Mouse (Mus musculus): ENCODE data around the gene Tspan1. TPM values are rescaled to one million over a fixed set of nuclear protein-coding genes. Genes with fewer than 3 reads are reported as not detected.
A peak's percentile ranks its signal among the peaks of the same experiment; 100 is the strongest.

Tspan1 gene
- polyA plus RNA-seq, 1 experiment from 2014 or later: 0.11 TPM

DNA sequence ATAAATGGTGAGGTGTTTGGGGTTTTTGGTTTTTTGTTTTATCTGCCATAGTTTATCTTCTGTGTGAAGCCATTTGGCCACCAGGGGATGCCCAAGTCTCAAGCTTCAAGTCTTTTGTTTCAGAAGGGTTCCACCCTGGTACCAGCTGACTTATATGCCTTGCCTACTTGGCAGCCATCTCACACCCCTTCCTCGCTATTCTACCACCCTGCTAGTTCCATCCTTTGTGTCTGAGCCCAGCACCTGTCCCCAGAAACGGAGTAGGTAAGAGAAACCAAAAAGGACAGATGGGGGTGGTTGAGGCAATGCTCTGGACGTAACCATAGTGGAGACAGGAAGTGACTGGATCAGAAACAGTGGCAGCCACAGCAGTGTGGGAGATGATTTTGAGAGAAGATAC is 7.5 kb downstream of the Tspan1 start:
- H3K4me2 ChIP-seq (ENCODE audit: low read depth): no peak overlapping the region
- no peak overlapping the region for H3K9ac ChIP-seq (ENCODE audit: low read length)
- H3K4me1 ChIP-seq (ENCODE audit: control insufficient read depth, insufficient read depth, low read length): no peaks in the 10 kb centered on the region
- H3K27ac ChIP-seq (ENCODE audit: low read depth, low read length): no peak overlapping the region
- H3K27me3 ChIP-seq (ENCODE audit: control insufficient read depth, insufficient read depth, low read length): no peaks in the 10 kb centered on the region
- DNase-seq (ENCODE audit: low spot score): peak; percentile 44
- no peak for ATAC-seq (ENCODE audit: insufficient read depth, low FRiP score, low TSS enrichment)
- 82% methylated on average over 3 of the region's 3 CpGs for WGBS
- no peaks in the 10 kb centered on the region for H3K9me3 ChIP-seq (ENCODE audit: control insufficient read depth, low read length)
- H3K4me3 ChIP-seq (ENCODE audit: low read depth, low read length): no peak overlapping the region
- H3K36me3 ChIP-seq (ENCODE audit: control insufficient read depth, insufficient read depth, low read length): peaks cover 18% of the 10 kb centered on the region

DNA sequence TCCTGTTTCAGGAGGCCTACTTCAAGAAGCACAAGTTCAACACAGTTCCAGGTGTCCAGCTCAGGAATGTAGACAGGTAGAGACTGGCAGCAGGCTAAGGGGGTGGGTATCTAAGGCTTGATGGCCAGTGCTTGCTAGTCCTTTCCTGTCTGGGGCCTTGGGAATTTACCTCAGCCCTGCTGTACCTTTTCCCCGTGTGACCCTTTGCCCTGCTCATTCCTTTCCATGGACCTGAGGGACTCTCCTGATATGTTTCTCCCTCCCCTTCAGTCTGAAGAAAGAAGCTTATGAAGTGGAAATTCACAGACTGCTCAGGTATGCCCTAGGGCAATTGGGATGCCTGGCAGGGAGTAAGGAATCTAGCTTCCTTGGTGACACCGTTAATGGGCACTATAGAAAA is 9.5 kb downstream of the Tspan1 start:
- H3K9ac ChIP-seq (ENCODE audit: low read length): no peak overlapping the region
- H3K9me3 ChIP-seq (ENCODE audit: control insufficient read depth, low read length): no peaks in the 10 kb centered on the region
- WGBS: 92% methylated on average over 2 of the region's 2 CpGs
- H3K4me2 ChIP-seq (ENCODE audit: low read depth): no peak overlapping the region
- peaks cover 22% of the 10 kb centered on the region for H3K36me3 ChIP-seq (ENCODE audit: control insufficient read depth, insufficient read depth, low read length)
- H3K4me3 ChIP-seq (ENCODE audit: low read depth, low read length): no peak overlapping the region
- no peaks in the 10 kb centered on the region for H3K27me3 ChIP-seq (ENCODE audit: control insufficient read depth, insufficient read depth, low read length)
- H3K27ac ChIP-seq (ENCODE audit: low read depth, low read length): no peak overlapping the region
- DNase-seq (ENCODE audit: low spot score): no peak
- ATAC-seq (ENCODE audit: insufficient read depth, low FRiP score, low TSS enrichment): no peak
- no peaks in the 10 kb centered on the region for H3K4me1 ChIP-seq (ENCODE audit: control insufficient read depth, insufficient read depth, low read length)

DNA sequence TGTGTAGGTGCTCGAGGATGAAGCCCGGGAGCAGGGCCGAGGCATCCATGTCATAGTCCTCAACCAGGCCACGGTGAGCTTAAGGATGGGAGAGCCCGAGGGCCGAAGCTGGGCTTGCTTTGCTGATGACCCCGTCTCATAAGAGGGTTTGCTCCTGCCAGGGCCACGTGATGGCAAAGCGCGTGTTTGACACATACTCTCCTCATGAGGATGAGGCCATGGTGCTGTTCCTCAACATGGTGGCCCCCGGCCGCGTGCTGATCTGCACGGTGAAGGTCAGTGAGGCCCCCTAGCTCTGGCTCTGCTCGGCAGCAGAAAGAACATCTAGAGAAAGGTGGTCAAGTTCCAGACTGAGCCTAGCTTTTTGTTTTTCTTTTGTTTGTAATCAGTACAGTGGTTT is 14.7 kb downstream of the Tspan1 start:
- ATAC-seq (ENCODE audit: insufficient read depth, low FRiP score, low TSS enrichment): no peak
- WGBS: 93% methylated on average over 15 of the region's 15 CpGs

DNA sequence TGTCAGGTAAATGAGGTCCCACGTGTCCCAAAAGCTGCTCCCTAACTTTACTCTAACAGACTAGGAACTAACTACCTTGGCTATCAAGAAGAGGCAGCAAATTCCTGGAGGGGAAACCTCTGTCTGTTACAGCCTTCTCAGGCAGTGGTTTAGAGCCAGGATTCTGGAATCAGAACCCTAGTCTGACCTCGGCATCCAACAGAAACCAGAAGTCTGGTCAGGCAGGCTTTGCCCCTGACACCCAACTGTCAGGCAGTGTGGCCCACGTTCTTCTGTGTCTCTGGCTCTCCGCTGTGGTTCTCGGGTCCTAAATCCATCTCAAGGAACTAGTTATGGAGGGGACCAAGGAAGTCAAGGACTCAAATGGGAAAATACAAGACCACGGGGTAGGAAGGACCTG is 16.2 kb downstream of the Tspan1 start, which contains the start of gene Lurap1:
Gene Lurap1 (minus strand): TSS at position 101 of the 400 bp plus-strand sequence.
- ATAC-seq (ENCODE audit: insufficient read depth, low FRiP score, low TSS enrichment): no peak
- 76% methylated on average over 6 of the region's 6 CpGs for WGBS

More for the DNA sequence above, 14.7 kb downstream of the Tspan1 start:
- Histone ChIP-seq H3K27me3 (ENCODE audit: control insufficient read depth, insufficient read depth, low read length) (no peaks in the 10 kb centered on the region), H3K9ac (ENCODE audit: low read length) (no peak overlapping the region), H3K4me1 (ENCODE audit: control insufficient read depth, insufficient read depth, low read length) (peaks cover 7% of the 10 kb centered on the region), H3K4me3 (ENCODE audit: low read depth, low read length) (no peak overlapping the region), H3K4me2 (ENCODE audit: low read depth) (no peak overlapping the region), H3K36me3 (ENCODE audit: control insufficient read depth, insufficient read depth, low read length) (peaks cover 15% of the 10 kb centered on the region), H3K9me3 (ENCODE audit: control insufficient read depth, low read length) (no peaks in the 10 kb centered on the region), H3K27ac (ENCODE audit: low read depth, low read length) (no peak overlapping the region)
- DNase-seq (ENCODE audit: low spot score): no peak

DNA sequence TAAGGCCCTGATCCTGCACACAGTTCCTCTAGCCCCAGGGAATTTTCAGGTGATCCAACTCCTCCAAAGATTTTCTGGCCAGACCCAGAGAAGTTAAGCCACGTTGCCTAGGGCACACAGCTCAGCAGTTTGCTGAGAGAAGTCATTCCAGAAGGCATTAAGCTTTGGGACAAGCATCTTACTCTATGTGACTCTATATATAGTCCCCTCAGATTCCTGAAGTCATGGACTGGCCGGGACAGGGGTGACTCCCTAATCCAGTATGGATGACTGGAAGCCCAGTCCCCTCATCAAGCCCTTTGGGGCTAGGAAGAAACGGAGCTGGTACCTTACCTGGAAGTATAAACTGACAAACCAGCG is 16.6 kb downstream of the Tspan1 start:
- Histone ChIP-seq H3K9ac (ENCODE audit: low read length) (peak overlapping the region; percentile 85), H3K4me3 (ENCODE audit: low read depth, low read length) (peak overlapping the region; percentile 56), H3K4me1 (ENCODE audit: control insufficient read depth, insufficient read depth, low read length) (peaks cover 7% of the 10 kb centered on the region), H3K36me3 (ENCODE audit: control insufficient read depth, insufficient read depth, low read length) (peaks cover 10% of the 10 kb centered on the region), H3K27ac (ENCODE audit: low read depth, low read length) (no peak overlapping the region), H3K9me3 (ENCODE audit: control insufficient read depth, low read length) (no peaks in the 10 kb centered on the region), H3K27me3 (ENCODE audit: control insufficient read depth, insufficient read depth, low read length) (no peaks in the 10 kb centered on the region), H3K4me2 (ENCODE audit: low read depth) (peak overlapping the region; percentile 76)
- DNase-seq (ENCODE audit: low spot score): no peak
- WGBS: 24% methylated on average over 4 of the region's 4 CpGs
- peak; percentile 17; the same call in 1 of the 2 replicates for ATAC-seq (ENCODE audit: insufficient read depth, low FRiP score, low TSS enrichment)

More for the DNA sequence above, 16.2 kb downstream of the Tspan1 start, which contains the start of gene Lurap1:
- Histone ChIP-seq H3K4me1 (ENCODE audit: control insufficient read depth, insufficient read depth, low read length) (peaks cover 7% of the 10 kb centered on the region), H3K9ac (ENCODE audit: low read length) (peak within 1 kb of the TSS; percentile 85), H3K27ac (ENCODE audit: low read depth, low read length) (peak within 1 kb of the TSS; percentile 80), H3K27me3 (ENCODE audit: control insufficient read depth, insufficient read depth, low read length) (no peaks in the 10 kb centered on the region), H3K9me3 (ENCODE audit: control insufficient read depth, low read length) (no peaks in the 10 kb centered on the region), H3K4me3 (ENCODE audit: low read depth, low read length) (peak within 1 kb of the TSS; percentile 56), H3K4me2 (ENCODE audit: low read depth) (peak within 1 kb of the TSS; percentile 76), H3K36me3 (ENCODE audit: control insufficient read depth, insufficient read depth, low read length) (peaks cover 12% of the 10 kb centered on the region)
- no peak for DNase-seq (ENCODE audit: low spot score)

DNA sequence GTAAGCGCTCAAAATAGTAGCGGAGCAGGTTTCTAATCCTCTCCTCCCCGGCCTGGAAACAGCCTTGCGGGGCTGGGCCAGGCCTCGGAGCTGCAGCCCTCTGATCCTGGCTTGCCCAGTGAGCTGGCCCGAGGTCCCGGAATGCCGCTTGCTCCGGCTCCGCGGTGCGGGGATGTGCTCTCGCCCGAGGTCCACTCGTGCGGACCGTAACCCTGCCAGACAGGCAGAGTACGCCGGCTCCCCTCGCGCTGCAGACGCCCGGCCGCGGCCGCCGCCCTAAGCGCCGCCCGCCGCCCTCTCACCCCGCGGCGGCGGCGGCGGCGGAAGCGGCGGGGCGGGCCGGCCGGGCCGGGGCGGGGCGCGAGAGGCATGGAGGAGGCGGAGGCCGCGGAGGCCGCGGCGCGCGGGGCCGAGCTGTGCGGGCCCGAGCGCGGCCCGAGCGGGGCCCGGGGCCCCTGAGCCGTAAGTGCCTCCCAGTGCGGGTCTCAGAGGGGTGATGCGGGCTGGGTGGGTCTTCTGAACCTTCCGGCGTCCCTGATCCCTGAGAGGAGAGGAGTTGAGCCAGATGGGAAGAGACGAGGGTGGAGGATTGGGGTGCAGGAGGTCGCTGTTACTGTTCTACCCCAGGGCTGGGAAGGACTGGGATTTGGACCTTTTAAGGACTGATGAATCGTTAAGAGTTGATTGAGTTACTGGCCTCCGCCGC is 17.1 kb downstream of the Tspan1 start:
- peak overlapping the region; percentile 76 for H3K4me2 ChIP-seq (ENCODE audit: low read depth)
- peaks cover 8% of the 10 kb centered on the region for H3K36me3 ChIP-seq (ENCODE audit: control insufficient read depth, insufficient read depth, low read length)
- WGBS: under 1% methylated on average over 43 of the region's 73 CpGs
- ATAC-seq (ENCODE audit: insufficient read depth, low FRiP score, low TSS enrichment): peak; percentile 89
- no peaks in the 10 kb centered on the region for H3K27me3 ChIP-seq (ENCODE audit: control insufficient read depth, insufficient read depth, low read length)
- H3K4me3 ChIP-seq (ENCODE audit: low read depth, low read length): peak overlapping the region; percentile 56
- H3K27ac ChIP-seq (ENCODE audit: low read depth, low read length): peak overlapping the region; percentile 80
- H3K9ac ChIP-seq (ENCODE audit: low read length): peak overlapping the region; percentile 85
- DNase-seq (ENCODE audit: low spot score): peak; percentile 81
- H3K9me3 ChIP-seq (ENCODE audit: control insufficient read depth, low read length): no peaks in the 10 kb centered on the region
- H3K4me1 ChIP-seq (ENCODE audit: control insufficient read depth, insufficient read depth, low read length): peaks cover 7% of the 10 kb centered on the region

DNA sequence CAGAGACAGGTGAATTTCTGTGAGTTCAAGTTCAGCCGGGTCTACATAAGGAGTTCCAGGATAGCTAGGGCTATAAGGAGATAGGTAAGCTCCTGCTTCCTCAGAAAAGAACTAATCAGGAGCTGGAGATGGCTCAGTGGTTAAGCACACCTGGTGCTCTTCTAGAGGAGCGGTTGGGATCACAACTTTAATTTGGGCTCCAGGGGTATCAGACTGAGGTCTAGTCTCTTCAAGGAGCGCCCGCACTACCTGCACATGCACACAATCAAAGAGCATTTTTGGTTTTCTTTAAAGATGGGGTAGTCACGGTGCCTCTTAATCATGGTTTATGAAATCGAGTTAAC is 17.6 kb downstream of the Tspan1 start:
- 22% methylated on average over 6 of the region's 6 CpGs for WGBS
- H3K9me3 ChIP-seq (ENCODE audit: control insufficient read depth, low read length): no peaks in the 10 kb centered on the region
- H3K4me2 ChIP-seq (ENCODE audit: low read depth): peak overlapping the region; percentile 76
- DNase-seq (ENCODE audit: low spot score) (no peak), ATAC-seq (ENCODE audit: insufficient read depth, low FRiP score, low TSS enrichment) (peak; percentile 24; the same call in 1 of the 2 replicates)
- H3K36me3 ChIP-seq (ENCODE audit: control insufficient read depth, insufficient read depth, low read length): peaks cover 6% of the 10 kb centered on the region
- peak overlapping the region; percentile 56 for H3K4me3 ChIP-seq (ENCODE audit: low read depth, low read length)
- H3K9ac ChIP-seq (ENCODE audit: low read length): peak overlapping the region; percentile 85
- H3K27me3 ChIP-seq (ENCODE audit: control insufficient read depth, insufficient read depth, low read length): no peaks in the 10 kb centered on the region
- peaks cover 7% of the 10 kb centered on the region for H3K4me1 ChIP-seq (ENCODE audit: control insufficient read depth, insufficient read depth, low read length)
- peak overlapping the region; percentile 80; the same call in 1 of the 2 replicates for H3K27ac ChIP-seq (ENCODE audit: low read depth, low read length)

DNA sequence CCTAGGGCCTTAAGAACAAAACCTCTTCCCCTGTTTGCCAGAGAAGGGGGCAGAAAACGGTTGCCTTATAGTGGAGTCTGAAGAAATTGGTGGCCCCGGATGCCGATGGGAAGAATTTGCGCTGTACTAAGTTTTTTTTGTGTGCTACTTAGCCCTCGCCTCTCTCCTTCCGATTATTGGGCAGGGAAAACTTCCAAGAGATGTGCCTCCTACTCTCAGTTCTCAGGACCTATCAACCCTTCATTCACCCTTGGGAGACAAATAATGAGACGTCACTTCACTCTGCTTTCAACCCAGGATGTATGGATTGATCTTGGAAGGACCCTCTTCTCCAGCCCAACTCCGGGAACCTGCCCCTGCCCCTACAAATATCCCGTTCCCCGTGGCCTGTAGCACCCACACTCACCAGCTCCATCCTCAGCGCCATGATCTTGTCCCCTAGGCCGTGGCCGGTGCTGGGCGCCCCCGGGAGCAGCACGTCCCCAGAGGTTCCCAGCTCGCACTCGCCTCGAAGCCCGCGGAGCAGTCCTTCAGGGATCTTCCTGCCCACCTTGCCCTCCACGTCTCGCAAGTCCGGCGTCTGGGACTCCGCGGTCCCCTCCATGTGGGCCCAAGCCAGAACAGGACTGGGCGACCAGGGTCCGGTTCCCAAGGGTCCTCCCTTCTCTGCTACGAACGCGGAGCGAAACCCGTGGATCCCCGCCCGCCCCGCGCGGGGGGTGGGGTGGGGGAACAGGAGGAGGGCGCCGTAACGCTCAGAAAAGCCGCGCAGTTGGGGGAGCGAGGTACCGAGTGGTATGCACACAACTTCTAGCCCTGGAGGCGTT is 23.3 kb downstream of the Tspan1 start:
- peaks cover 4% of the 10 kb centered on the region; the same call in 1 of the 2 replicates for H3K4me1 ChIP-seq (ENCODE audit: control insufficient read depth, insufficient read depth, low read length)
- H3K9me3 ChIP-seq (ENCODE audit: control insufficient read depth, low read length): no peaks in the 10 kb centered on the region
- H3K27ac ChIP-seq (ENCODE audit: low read depth, low read length): no peak overlapping the region
- no peaks in the 10 kb centered on the region for H3K36me3 ChIP-seq (ENCODE audit: control insufficient read depth, insufficient read depth, low read length)
- ATAC-seq (ENCODE audit: insufficient read depth, low FRiP score, low TSS enrichment) (peak; percentile 35; the same call in 1 of the 2 replicates), DNase-seq (ENCODE audit: low spot score) (peak; percentile 60)
- H3K4me2 ChIP-seq (ENCODE audit: low read depth): peak overlapping the region; percentile 95
- peak overlapping the region; percentile 68 for H3K9ac ChIP-seq (ENCODE audit: low read length)
- WGBS: under 1% methylated on average over 40 of the region's 47 CpGs
- no peaks in the 10 kb centered on the region for H3K27me3 ChIP-seq (ENCODE audit: control insufficient read depth, insufficient read depth, low read length)
- H3K4me3 ChIP-seq (ENCODE audit: low read depth, low read length): peak overlapping the region; percentile 60
